Mouse (Mus musculus) adrenal gland, postnatal 0 days (tissue): ENCODE measurements around the gene Tas2r102. TPM values are rescaled to one million over a fixed set of nuclear protein-coding genes. Genes with fewer than 3 reads are reported as not detected.

Experiments used
- polyA plus RNA-seq: library from polyadenylated mRNA; unstranded; fragments of >200 nt; fragmentation: Nextera tagmentation; extraction: Ambion mirVana; gene quantifications from 2 replicates; pipeline ENCODE4 v1.2.1, GENCODE M21; 2015

Tas2r102 gene
- not detected in 2 replicates for polyA plus RNA-seq

DNA sequence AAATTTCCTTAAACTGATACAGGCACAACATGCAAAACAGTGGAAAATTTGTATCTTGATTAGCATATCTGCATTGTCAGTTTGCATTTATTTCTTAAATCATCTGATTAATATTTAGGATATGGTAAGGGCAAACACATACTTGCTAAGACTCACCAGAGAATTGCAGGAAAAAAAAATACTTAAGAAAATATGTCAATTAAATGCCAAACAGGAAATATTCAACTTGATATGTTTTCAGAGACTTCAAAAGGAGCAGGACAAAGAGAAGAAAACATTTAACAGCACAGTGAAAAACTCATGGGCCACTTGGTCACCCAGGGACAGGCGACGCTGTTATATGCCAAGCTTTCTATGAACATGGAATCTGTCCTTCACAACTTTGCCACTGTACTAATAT lies at the start of gene Tas2r102:
Gene Tas2r102, plus strand, starts transcription at position 301 of the 400 bp plus-strand sequence.

DNA sequence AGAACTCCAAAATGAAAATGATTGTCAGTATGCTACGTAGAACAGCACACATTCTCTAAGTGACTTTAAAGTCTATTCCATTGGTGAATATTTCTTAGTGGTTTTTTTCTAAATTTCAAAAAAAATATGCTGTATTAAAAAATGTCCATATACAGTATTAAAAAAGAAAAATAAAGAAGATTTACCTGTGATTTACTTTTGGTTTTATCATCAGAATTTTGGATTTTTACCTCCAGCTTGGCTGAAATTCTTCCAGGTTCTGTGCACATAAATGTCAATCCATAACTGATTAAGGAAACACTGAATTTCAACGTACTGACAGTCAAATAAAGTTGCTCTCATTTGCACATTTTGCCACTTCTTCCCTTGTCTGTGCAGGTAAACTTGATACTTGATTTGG lies 24.0 kb upstream of the Tas2r102 start, which contains the start of gene Tas2r115:
Gene Tas2r115, minus strand, starts transcription at position 101 of the 400 bp plus-strand sequence.

DNA sequence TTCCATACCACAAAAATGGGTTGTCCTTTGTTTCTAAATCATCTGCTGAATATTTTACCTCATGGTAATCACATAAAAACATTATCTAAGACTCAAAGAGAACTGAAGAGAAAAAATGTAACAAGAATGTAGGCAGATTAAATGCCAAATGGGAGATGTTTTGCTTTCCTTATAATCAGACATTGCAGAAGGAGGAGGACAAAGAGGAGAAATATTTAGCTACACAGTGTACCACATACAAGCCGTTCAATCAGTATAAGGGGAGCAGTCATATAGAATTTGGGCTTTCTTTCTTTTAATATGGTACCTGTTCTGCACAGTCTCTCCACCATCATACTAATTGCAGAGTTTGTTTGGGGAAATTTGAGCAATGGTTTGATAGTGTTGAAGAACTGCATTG lies 7.5 kb upstream of the Tas2r102 start, which contains the start of gene Tas2r124:
Gene Tas2r124, plus strand, starts transcription at position 301 of the 400 bp plus-strand sequence.

DNA sequence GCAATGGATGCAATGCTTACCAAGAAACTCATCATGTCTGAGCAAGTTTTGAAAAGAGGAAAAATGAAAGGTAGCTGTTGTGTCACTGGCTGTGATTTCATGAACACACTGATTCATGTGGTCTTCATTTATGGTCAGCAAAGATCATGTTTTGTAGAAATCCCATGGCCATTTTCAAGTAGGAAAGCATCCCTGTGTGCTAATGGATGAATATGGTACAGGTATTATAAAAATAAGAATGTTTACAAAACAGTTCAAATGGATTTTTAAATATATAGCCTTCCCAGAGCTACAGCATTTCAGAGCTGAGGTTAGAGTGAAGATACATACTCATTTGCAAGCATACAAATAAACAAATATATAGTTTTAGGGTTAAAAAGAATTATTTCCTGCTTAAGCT lies 16.1 kb downstream of the Tas2r102 start, which contains the start of gene Tas2r136:
Gene Tas2r136, minus strand, starts transcription at position 101 of the 400 bp plus-strand sequence.

DNA sequence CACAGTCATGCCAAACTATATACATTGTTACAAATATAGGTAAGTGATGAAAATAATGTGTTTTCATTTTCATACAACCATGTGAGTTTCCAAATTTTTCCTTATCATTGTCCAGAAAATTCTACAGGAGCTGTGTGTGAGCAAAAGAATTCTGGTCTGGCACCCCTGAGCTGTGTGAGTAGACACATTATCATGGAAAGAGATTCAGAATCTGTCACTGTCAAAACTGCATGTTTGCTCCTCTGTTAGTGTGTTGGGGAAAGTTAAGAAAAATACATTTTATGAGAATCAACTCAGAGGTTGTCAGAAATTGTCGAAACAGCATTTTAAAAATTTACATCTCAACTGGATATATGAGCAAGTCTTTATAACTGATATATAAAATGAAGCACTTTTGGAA lies 40.6 kb downstream of the Tas2r102 start, which contains the start of gene Tas2r117:
Gene Tas2r117, plus strand, starts transcription at position 301 of the 400 bp plus-strand sequence.

Other genes starting within 250 kb of the Tas2r102 start
- not detected in 2 replicates for gene Prh1, start 192.3 kb upstream of the Tas2r102 start, polyA plus RNA-seq
- not detected in 2 replicates for gene Prp2, start 166.2 kb upstream of the Tas2r102 start, polyA plus RNA-seq
- not detected in 2 replicates for gene A630073D07Rik, start 110.6 kb upstream of the Tas2r102 start, polyA plus RNA-seq
- not detected in 2 replicates for gene Tas2r120, start 105.2 kb upstream of the Tas2r102 start, polyA plus RNA-seq
- gene Tas2r121, start 61.1 kb upstream of the Tas2r102 start, polyA plus RNA-seq, result not detected in 2 replicates
- gene Tas2r122, start 50.2 kb upstream of the Tas2r102 start, polyA plus RNA-seq, result not detected in 2 replicates
- not detected in 2 replicates for gene Tas2r115, start 24.1 kb upstream of the Tas2r102 start, polyA plus RNA-seq
- gene Tas2r124, start 7.4 kb upstream of the Tas2r102 start, polyA plus RNA-seq, result not detected in 2 replicates
- gene Tas2r136, start 16.0 kb downstream of the Tas2r102 start, polyA plus RNA-seq, result not detected in 2 replicates
- gene Tas2r117, start 40.7 kb downstream of the Tas2r102 start, polyA plus RNA-seq, result not detected in 2 replicates
- not detected in 2 replicates for gene Tas2r123, start 85.0 kb downstream of the Tas2r102 start, polyA plus RNA-seq
- not detected in 2 replicates for gene Tas2r116, start 93.3 kb downstream of the Tas2r102 start, polyA plus RNA-seq
- gene Tas2r110, start 105.9 kb downstream of the Tas2r102 start, polyA plus RNA-seq, result not detected in 2 replicates
- not detected in 2 replicates for gene Tas2r113, start 130.9 kb downstream of the Tas2r102 start, polyA plus RNA-seq
- not detected in 2 replicates for gene Tas2r125, start 147.5 kb downstream of the Tas2r102 start, polyA plus RNA-seq
- not detected in 2 replicates for gene Tas2r129, start 189.0 kb downstream of the Tas2r102 start, polyA plus RNA-seq
- not detected in 2 replicates for gene Tas2r131, start 195.8 kb downstream of the Tas2r102 start, polyA plus RNA-seq
- gene Tas2r109, start 218.8 kb downstream of the Tas2r102 start, polyA plus RNA-seq, result not detected in 2 replicates